Mouse (Mus musculus): ENCODE results near the gene 1810009J06Rik.
"Not testable (repeated sequence)": the region's sequence is repeated elsewhere in the genome, so short reads cannot be mapped to it uniquely, and the experiment has no call there.

1810009J06Rik gene

DNA sequence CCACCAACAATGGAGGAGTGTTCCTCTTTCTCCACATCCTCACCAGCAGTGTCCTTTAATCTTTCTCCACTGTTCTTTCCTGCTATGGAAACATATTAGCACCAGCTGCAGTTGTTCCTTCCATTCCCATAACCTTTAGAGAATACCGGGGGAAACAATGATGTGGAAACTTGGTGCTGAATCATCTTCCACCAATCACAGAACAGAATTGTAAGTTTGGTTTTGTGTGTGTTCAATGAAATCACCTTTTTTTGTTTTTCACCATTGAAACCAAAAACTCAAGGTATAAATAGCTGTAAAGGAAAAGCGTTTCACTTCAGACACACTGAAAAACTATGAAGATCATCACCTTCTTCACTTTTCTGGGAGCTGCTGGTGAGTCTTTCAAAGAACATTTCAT is at the start of gene 1810009J06Rik:
1810009J06Rik (plus strand) TSS at position 301 of the 400 bp plus-strand sequence.
- not testable (repeated sequence) for DNase-seq (ENCODE audit: extremely low spot score, low read depth, low spot score)

DNA sequence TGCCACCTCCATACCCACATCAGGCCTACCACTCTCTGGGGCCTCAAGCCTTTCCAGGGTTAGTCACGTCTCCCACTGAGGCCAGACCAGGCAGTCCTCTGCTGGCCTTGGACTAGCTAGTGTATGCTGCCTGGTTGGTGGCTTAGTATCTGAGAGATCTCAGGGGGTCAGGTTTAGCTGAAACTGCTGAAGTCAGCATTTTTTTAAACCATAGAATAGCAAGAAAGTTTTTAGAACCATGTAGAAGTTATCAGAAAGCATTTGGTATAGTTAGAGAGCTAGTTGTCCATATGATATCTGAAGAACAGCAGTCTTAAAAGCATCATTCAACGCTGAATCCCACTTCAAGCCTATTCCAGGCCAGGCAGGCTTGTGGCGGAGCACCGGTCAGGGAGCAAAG is 44.6 kb upstream of the 1810009J06Rik start:
- DNase-seq (ENCODE audit: extremely low spot score, low read depth, low spot score): no peak

DNA sequence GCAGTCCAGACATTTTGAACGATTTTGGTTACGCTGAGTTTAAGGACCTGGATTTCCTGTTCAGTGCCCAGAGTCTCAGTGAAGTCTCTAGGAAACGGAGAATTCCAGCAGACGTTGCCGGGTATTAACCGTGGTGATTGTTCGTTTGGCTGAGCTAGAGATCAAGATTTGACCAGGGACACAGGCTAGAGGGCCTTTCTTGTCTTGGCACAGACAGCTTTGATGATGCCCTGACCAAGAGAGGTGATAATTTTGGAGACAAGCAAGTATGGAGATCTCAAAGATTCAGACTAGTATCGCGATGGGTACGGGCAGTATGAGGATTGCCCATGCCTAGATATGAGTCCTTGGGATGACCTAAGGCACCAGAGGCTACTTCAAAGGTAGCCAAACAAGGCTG is 24.1 kb upstream of the 1810009J06Rik start, which contains the start of gene 1700074P13Rik:
1700074P13Rik (minus strand) TSS at position 101 of the 400 bp plus-strand sequence.
- DNase-seq (ENCODE audit: extremely low spot score, low read depth, low spot score): no peak

DNA sequence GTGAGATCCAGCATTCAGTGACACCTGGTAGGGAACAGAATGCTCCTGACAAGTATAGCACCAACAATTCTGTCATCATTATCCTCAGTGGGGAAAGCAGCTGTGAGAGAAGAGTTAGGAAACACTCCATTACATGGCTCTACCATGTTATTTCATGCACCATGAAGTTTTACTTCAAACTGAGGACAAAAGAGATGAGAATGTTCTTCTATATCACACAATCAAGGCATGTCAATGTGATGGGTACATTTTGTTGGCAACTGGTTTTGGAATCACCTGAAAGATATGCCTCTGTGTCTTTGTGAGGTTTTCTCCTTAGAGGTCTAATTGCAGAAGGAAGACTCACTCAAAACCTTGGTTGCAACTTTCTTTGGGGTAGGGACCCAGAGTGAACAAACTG is 12.8 kb upstream of the 1810009J06Rik start, which contains the start of gene Gm4744:
Gm4744 (minus strand) TSS at position 101 of the 400 bp plus-strand sequence.
- no peak for DNase-seq (ENCODE audit: extremely low spot score, low read depth, low spot score)

DNA sequence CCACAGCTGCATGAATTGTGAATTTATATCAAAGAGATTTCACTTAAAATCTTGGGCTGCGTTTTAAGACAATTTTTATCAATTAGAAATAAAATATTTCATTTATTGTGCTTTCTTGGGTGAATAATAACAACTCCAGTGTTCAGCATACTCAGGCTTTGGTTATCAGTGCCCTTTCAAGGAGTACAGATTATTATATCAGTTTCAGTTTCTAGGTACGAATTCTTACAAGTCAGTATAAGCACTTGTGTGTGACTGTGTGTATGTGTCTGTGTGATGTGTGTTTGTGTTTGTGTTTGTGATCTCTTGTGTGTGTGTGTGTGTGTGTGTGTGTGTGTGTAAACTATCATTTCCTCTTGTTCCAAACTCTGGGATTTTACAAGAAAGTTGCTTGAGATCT is 10.8 kb upstream of the 1810009J06Rik start:
- DNase-seq (ENCODE audit: extremely low spot score, low read depth, low spot score): no peak

DNA sequence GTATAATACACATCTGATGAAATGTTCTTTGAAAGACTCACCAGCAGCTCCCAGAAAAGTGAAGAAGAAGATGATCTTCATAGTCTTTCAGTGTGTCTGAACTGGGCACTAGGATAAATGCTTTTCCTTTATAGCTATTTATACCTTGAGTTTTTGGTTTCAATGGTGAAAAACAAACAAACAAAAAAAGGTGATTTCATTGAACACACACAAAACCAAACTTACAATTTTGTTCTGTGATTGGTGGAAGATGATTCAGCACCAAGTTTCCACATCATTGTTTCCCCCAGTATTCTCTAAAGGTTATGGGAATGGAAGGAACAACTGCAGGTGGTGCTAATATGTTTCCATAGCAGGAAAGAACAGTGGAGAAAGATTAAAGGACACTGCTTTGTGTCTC is 34.8 kb downstream of the 1810009J06Rik start, which contains the start of gene Gm2663:
Gm2663 (minus strand) TSS at position 101 of the 400 bp plus-strand sequence.
- DNase-seq (ENCODE audit: extremely low spot score, low read depth, low spot score): not testable (repeated sequence)

DNA sequence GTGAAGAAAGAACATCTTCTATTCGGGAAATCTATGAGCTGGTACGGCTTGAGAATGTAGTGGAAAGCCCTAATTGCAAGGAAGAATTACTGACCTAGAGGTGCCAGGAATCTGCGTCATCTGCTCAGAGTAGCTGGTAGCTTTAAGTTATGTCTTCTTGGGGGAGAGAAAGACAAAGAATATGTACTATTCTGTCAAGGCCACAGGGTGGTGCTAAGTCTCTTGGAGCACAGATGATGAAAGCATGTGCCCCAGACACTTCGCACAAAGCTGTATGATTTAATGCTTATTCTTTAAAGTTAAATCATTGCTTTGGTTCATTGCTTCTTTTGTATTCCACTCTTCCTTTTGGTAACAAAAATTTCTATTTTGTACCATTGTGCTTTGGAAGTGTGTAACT is 50.5 kb downstream of the 1810009J06Rik start:
- no peak for DNase-seq (ENCODE audit: extremely low spot score, low read depth, low spot score)
